Mouse (Mus musculus): ENCODE measurements around the gene Med18.
"Not testable (repeated sequence)": the region's sequence is repeated elsewhere in the genome, so short reads cannot be mapped to it uniquely, and the experiment has no call there.

The Med18 gene

DNA sequence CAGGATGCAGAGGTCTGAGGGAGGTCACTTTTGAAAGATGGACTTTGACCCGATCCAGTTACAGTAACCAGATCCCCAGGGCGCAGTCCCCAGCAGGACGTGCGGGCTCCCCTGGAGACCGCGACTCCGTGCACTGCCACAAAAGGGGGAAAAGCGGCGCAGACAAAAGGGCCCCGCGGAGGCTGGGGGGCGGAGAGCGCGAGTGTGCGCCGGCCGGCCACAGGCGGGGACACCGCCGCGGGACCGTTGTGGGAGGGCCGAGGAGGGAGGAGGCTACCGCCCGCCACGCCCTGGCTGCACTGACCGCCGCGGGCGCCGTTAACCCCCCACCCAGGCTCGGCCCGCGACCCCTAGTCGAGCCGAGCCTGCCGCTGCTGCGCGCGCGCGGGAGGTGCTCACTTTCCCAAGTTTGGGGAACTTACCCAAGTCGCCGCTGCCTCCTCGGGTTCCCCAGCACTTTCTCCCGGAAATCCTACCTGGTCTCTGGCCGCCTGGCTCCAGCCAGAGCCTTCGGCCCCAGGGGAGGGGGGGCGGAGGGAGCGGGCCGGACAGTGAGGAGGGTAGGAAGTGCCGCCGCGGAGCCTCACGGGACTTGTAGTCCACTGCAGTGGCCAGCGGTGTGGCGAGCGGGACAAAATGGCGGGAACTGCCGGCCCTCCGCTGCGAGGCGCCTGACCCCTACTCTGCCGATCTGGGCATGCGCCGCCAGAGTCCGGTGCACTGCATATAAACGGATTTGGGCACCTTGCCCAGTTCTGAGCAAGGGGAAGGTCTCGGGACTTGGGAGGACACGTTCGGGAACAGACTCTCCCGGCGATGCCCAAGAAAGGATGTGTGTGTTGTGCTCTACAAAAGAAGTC is 41.6 kb downstream of the Med18 start, which contains the start of gene Phactr4:
TSS of gene Phactr4 (minus strand) at position 567 of the 860 bp plus-strand sequence.
- DNase-seq (ENCODE audit: low spot score in 2 of 2), result peak; percentile 95 to 96

- no peak for DNase-seq (ENCODE audit: low spot score in 2 of 2)
Observed at GRCm38 (mm10) chr4:132421556-132421922, 42.2 kb downstream of the Med18 start.

DNA sequence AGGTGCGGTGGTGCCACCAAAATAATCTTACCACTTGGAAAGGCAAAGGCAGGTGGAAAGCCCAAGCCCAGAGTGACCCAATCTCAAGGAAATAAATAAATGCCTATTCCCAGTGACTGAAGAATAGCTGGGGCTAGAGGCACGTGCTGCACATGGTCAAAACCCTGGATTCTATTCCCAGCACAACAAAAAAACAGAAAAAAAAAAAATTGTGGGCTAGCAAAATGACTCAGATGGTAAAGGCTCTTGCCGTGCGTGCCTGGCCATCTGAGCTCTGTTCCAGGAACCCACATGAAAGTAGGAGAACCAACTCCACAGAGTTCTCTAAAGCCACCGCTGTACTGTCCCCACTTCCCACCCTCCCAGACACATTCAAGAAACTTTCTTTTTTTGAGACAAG is 43.2 kb downstream of the Med18 start:
- no peak for DNase-seq (ENCODE audit: low spot score in 2 of 2)

DNA sequence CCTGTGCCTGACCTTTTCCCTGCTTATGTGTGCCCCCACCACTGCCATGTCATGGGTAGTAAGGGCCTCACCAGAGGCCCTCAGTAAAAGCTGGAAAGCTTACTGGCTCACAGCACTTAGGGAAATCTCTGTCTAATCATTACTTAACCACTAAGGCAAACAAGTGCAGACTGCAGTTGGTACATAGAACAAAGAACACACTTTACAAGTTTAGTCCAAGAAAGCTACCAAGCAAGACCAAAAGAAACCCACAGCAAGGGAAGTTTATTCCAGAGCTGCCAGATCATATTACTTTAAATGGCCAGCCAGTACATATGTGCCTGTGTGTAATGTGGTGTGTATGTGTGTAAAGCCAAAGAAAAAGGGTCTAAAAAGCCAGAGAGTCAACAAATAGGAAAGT is 47.8 kb downstream of the Med18 start:
- no peak for DNase-seq (ENCODE audit: low spot score in 2 of 2)

DNA sequence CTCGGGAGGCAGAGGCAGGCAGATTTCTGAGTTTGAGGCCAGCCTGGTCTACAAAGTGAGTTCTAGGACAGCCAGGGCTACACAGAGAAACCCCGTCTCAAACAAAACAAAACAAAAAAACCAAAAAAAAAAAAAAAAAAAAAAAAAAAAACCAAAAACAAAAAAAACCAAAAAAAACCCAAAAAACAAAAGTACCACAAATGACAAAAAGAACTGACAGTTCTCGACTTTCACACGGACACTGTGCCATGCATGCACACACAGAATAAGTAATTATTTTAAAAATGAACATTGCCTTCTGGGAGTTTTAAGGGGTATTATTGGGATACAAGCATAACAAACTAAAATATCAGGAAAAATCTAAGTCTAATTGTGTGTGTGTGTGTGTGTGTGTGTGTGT is 50.5 kb downstream of the Med18 start:
- DNase-seq (ENCODE audit: low spot score in 2 of 2), result not testable (repeated sequence)

GRCm38 (mm10) chr4:132411322-132412094 is 52.2 kb downstream of the Med18 start:
- DNase-seq (ENCODE audit: low spot score in 2 of 2), result peak in 1 of 2 experiments; percentile 42

GRCm38 (mm10) chr4:132409587-132410229 is 54.0 kb downstream of the Med18 start:
- no peak for DNase-seq (ENCODE audit: low spot score in 2 of 2)

Measured in right cerebral cortex, postnatal 10 days (tissue).